Mouse (Mus musculus): ENCODE results near the gene Pxylp1. TPM values are rescaled to one million over a fixed set of nuclear protein-coding genes. Genes with fewer than 3 reads are reported as not detected.

Gene Pxylp1
- polyA plus RNA-seq, 1 experiment from 2014 or later = 13.8 TPM

DNA sequence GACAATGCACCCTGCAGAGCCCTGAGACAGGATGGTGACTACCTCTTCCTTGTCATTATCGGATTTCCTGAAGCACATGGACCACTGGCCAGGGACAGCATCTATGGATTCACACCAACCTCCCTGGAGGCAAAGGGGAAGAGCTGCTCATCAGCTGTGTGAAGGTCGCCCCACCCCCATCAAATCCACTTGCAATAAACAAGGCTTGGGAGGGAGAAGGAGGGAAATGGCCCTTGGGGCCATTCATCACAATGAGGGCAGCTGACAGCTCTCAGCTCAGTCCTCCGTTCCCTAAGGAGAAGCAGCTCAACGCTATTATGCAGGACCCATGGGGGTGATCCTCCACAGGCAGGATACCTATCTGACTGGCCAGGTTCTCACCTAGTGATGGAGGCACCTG, 14.0 kb downstream of the Pxylp1 start:
- Histone ChIP-seq H3K27me3 (ENCODE audit: insufficient read depth, low read length) (no peaks in the 10 kb centered on the region), H3K27ac (no peak overlapping the region), H3K9ac (ENCODE audit: low read depth, low read length) (no peak overlapping the region), H3K4me3 (replicated peaks; ENCODE audit: low read depth, low read length) (no peak overlapping the region), H3K36me3 (ENCODE audit: insufficient read depth, low read length) (no peaks in the 10 kb centered on the region), H3K4me1 (replicated peaks; ENCODE audit: insufficient read depth, low read length) (no peaks in the 10 kb centered on the region), H3K4me2 (ENCODE audit: low read length) (no peak overlapping the region), H3K9me3 (replicated peaks; ENCODE audit: low read length) (no peaks in the 10 kb centered on the region)
- ATAC-seq (replicated peaks; ENCODE audit: low FRiP score, low read depth) (no peak), DNase-seq (ENCODE audit: low spot score) (no peak)
- 21% methylated on average over 4 of the region's 4 CpGs for WGBS
- no peak for TF ChIP-seq CTCF (IDR thresholded peaks at IDR 0.05; ENCODE audit: low read depth)

DNA sequence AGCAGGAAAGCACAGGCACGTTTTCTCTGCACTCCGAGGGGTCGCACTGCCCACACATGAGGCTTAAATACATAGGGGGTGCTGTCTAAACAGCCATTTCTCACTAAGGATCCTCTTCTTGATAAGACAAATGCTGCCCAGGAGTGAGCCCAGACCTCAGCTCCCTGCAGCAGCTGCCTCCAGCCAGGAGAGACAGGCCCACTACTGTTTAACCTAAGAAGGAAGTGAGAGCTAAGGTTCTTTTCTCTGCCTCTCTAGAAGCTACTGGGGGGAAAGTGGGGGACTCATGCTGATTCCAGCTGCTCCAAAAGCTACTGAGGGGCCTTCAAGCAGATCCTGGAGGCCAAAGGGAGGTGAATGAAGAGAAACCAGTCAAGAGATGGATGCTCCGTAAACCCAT, 16.8 kb downstream of the Pxylp1 start:
- H3K4me1 ChIP-seq (replicated peaks; ENCODE audit: insufficient read depth, low read length) = no peaks in the 10 kb centered on the region
- H3K9ac ChIP-seq (ENCODE audit: low read depth, low read length) = no peak overlapping the region
- no peak for ATAC-seq (replicated peaks; ENCODE audit: low FRiP score, low read depth)
- no peak for TF ChIP-seq CTCF (IDR thresholded peaks at IDR 0.05; ENCODE audit: low read depth)
- no peaks in the 10 kb centered on the region for H3K36me3 ChIP-seq (ENCODE audit: insufficient read depth, low read length)
- no peaks in the 10 kb centered on the region for H3K27me3 ChIP-seq (ENCODE audit: insufficient read depth, low read length)
- DNase-seq (ENCODE audit: low spot score) = no peak
- 52% methylated on average over 4 of the region's 4 CpGs for WGBS
- no peak overlapping the region for H3K27ac ChIP-seq
- no peak overlapping the region for H3K4me2 ChIP-seq (ENCODE audit: low read length)
- H3K9me3 ChIP-seq (replicated peaks; ENCODE audit: low read length) = no peaks in the 10 kb centered on the region
- no peak overlapping the region for H3K4me3 ChIP-seq (replicated peaks; ENCODE audit: low read depth, low read length)

DNA sequence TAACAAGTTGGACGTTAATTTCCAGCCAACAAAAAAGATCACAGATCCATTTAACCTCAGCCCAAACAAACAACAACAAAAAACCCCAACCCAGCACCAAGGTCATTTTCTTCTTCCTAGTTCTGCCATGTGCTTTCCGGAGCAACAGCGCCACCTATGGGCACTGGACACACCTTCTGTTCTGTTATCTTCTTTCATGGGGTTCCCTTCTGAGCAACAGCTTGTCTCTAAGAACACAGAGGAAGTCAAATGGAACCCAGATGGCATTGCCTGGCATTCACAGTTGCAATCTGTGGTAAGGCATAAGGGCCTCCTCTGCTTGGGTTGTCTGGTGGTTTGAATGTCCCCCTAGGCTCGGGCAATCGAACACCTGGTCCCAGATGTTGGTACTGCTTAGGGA, 19.4 kb downstream of the Pxylp1 start:
- H3K36me3 ChIP-seq (ENCODE audit: insufficient read depth, low read length) = no peaks in the 10 kb centered on the region
- H3K9me3 ChIP-seq (replicated peaks; ENCODE audit: low read length) = no peaks in the 10 kb centered on the region
- no peak overlapping the region for H3K9ac ChIP-seq (ENCODE audit: low read depth, low read length)
- DNase-seq (ENCODE audit: low spot score) (no peak), ATAC-seq (replicated peaks; ENCODE audit: low FRiP score, low read depth) (no peak)
- no peak overlapping the region for H3K27ac ChIP-seq
- H3K4me3 ChIP-seq (replicated peaks; ENCODE audit: low read depth, low read length) = no peak overlapping the region
- WGBS = 82% methylated on average over 5 of the region's 5 CpGs
- no peaks in the 10 kb centered on the region for H3K27me3 ChIP-seq (ENCODE audit: insufficient read depth, low read length)
- H3K4me1 ChIP-seq (replicated peaks; ENCODE audit: insufficient read depth, low read length) = no peaks in the 10 kb centered on the region
- peak; percentile 60 for TF ChIP-seq CTCF (IDR thresholded peaks at IDR 0.05; ENCODE audit: low read depth)
- no peak overlapping the region for H3K4me2 ChIP-seq (ENCODE audit: low read length)

DNA sequence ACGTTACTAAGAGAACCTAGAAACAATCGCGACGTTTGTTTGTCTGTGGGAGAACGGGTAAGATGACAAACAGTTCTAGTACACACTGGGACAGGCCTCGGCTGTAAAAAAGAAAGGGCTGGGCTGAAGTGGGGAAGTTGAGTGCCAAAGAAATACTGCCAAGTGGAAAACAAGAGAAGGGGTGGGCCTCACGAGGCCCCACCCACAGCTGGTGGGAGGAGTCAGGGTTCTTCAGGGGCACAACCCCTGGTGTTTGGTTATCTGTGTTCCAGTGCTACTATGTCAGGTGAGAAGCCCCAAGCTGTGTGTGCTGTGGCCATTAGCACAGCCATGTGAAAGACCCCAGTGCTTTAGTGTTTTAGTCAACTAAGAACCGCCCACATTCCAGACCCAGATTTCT, 22.4 kb downstream of the Pxylp1 start:
- Histone ChIP-seq H3K36me3 (ENCODE audit: insufficient read depth, low read length) (no peaks in the 10 kb centered on the region), H3K27ac (no peak overlapping the region), H3K4me1 (replicated peaks; ENCODE audit: insufficient read depth, low read length) (0 out of 2 replicates have a peak, but pooled peaks cover 5% of the 10 kb centered on the region), H3K4me2 (ENCODE audit: low read length) (no peak overlapping the region), H3K4me3 (replicated peaks; ENCODE audit: low read depth, low read length) (no peak overlapping the region), H3K9ac (ENCODE audit: low read depth, low read length) (no peak overlapping the region), H3K9me3 (replicated peaks; ENCODE audit: low read length) (no peaks in the 10 kb centered on the region), H3K27me3 (ENCODE audit: insufficient read depth, low read length) (no peaks in the 10 kb centered on the region)
- no peak for TF ChIP-seq CTCF (IDR thresholded peaks at IDR 0.05; ENCODE audit: low read depth)
- DNase-seq (ENCODE audit: low spot score) = no peak
- ATAC-seq (replicated peaks; ENCODE audit: low FRiP score, low read depth) = no peak
- WGBS = 62% methylated on average over 8 of the region's 8 CpGs

DNA sequence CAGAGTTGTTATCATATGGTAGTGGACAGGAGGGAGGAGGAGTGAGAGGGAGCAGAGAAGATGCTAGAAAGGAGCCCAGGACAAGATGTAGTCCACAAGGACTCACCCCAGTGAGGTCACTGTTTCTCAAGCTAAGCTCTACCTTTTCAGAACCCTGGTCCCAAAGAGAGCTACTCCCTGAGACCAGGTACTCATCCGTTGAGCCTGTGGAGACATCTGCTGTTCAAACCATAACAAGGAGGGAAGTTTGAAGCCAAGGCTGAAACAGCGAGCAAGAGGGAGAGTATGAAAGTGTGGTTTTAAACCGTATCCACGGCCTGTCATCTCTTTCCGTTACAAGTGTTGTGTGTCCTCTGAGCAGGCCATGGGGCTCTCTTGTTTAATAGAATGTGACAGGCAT, 22.9 kb downstream of the Pxylp1 start:
- WGBS = 94% methylated on average over 5 of the region's 5 CpGs
- no peak for TF ChIP-seq CTCF (IDR thresholded peaks at IDR 0.05; ENCODE audit: low read depth)
- no peaks in the 10 kb centered on the region for H3K9me3 ChIP-seq (replicated peaks; ENCODE audit: low read length)
- H3K9ac ChIP-seq (ENCODE audit: low read depth, low read length) = no peak overlapping the region
- no peaks in the 10 kb centered on the region for H3K27me3 ChIP-seq (ENCODE audit: insufficient read depth, low read length)
- no peak for DNase-seq (ENCODE audit: low spot score)
- H3K36me3 ChIP-seq (ENCODE audit: insufficient read depth, low read length) = no peaks in the 10 kb centered on the region
- H3K4me3 ChIP-seq (replicated peaks; ENCODE audit: low read depth, low read length) = no peak overlapping the region
- ATAC-seq (replicated peaks; ENCODE audit: low FRiP score, low read depth) = no peak
- H3K27ac ChIP-seq = no peak overlapping the region
- 0 out of 2 replicates have a peak, but pooled peaks cover 5% of the 10 kb centered on the region for H3K4me1 ChIP-seq (replicated peaks; ENCODE audit: insufficient read depth, low read length)
- H3K4me2 ChIP-seq (ENCODE audit: low read length) = no peak overlapping the region

DNA sequence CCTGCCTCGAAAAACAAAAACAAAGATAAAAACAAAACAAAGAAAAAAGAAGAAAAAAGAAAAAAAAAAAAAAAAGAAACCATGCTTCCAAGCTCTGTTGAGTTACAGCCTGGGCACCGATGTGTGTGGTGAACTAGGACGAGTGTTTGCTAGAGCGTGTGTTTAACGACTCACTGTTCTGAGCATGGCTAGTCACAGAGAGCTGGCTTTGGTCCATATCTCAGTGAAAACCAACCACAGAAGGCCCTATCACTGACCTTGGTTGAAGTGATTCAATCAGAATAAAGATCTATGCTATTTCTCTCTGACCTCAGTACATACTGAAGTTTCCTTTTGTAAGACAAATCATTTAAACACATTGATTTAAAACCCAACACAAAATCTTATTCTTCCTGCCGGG, 23.9 kb downstream of the Pxylp1 start:
- no peak for TF ChIP-seq CTCF (IDR thresholded peaks at IDR 0.05; ENCODE audit: low read depth)
- H3K4me1 ChIP-seq (replicated peaks; ENCODE audit: insufficient read depth, low read length) = 0 out of 2 replicates have a peak, but pooled peaks cover 5% of the 10 kb centered on the region
- no peak overlapping the region for H3K4me2 ChIP-seq (ENCODE audit: low read length)
- H3K27ac ChIP-seq = no peak overlapping the region
- DNase-seq (ENCODE audit: low spot score) (no peak), ATAC-seq (replicated peaks; ENCODE audit: low FRiP score, low read depth) (no peak)
- no peak overlapping the region for H3K9ac ChIP-seq (ENCODE audit: low read depth, low read length)
- 58% methylated on average over 6 of the region's 6 CpGs for WGBS
- no peaks in the 10 kb centered on the region for H3K36me3 ChIP-seq (ENCODE audit: insufficient read depth, low read length)
- H3K4me3 ChIP-seq (replicated peaks; ENCODE audit: low read depth, low read length) = no peak overlapping the region
- H3K9me3 ChIP-seq (replicated peaks; ENCODE audit: low read length) = no peaks in the 10 kb centered on the region
- H3K27me3 ChIP-seq (ENCODE audit: insufficient read depth, low read length) = no peaks in the 10 kb centered on the region

DNA sequence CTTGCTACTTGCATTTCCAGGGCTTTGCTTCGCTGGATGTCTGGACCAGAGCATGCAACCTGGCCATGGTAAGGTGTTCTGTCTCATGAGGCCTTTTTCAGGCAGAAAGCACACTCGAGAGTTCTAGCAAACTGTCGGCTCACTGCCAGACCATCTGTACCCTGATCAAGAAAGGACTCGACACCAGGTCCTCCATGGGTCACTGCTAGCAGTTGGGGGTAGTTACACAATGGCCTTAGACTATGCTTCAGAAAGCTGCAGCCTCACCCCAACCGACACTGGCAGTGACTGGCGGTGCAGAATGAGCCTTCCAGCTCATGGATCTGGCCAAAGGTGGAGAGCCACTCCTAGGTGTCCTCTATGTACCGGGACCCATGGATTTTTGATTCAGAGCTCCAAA, 25.3 kb downstream of the Pxylp1 start:
- H3K4me3 ChIP-seq (replicated peaks; ENCODE audit: low read depth, low read length) = no peak overlapping the region
- no peak for TF ChIP-seq CTCF (IDR thresholded peaks at IDR 0.05; ENCODE audit: low read depth)
- H3K36me3 ChIP-seq (ENCODE audit: insufficient read depth, low read length) = no peaks in the 10 kb centered on the region
- no peak overlapping the region for H3K4me2 ChIP-seq (ENCODE audit: low read length)
- H3K9me3 ChIP-seq (replicated peaks; ENCODE audit: low read length) = no peaks in the 10 kb centered on the region
- ATAC-seq (replicated peaks; ENCODE audit: low FRiP score, low read depth) (peak; percentile 35; the same call in 1 of the 2 replicates), DNase-seq (ENCODE audit: low spot score) (no peak)
- H3K4me1 ChIP-seq (replicated peaks; ENCODE audit: insufficient read depth, low read length) = 0 out of 2 replicates have a peak, but pooled peaks cover 5% of the 10 kb centered on the region
- no peak overlapping the region for H3K27ac ChIP-seq
- no peaks in the 10 kb centered on the region for H3K27me3 ChIP-seq (ENCODE audit: insufficient read depth, low read length)
- H3K9ac ChIP-seq (ENCODE audit: low read depth, low read length) = no peak overlapping the region
- WGBS = 55% methylated on average over 7 of the region's 7 CpGs

Data from kidney, postnatal 0 days (tissue).